Mouse (Mus musculus) embryonic stem cell, embryonic (primary cell): ENCODE data around the gene Zbed4.

ENCODE experiments used
- CTCF ChIA-PET, 4 experiments: fragments of 300-600 bp in 2 of 4; fragments of 350-600 bp in 2 of 4; sonication (Branson Sonifier 250); formaldehyde crosslinking; loops; one replicate each; lab custom pipeline; 2022; ENCODE audit warnings: inconsistent platforms in 2 of 4; lab: Charles Lee
- POLR2A ChIA-PET, 4 experiments: fragments of 300-600 bp in 2 of 4; fragments of 350-600 bp in 2 of 4; sonication (Branson Sonifier 250); formaldehyde crosslinking; loops; one replicate each; lab custom pipeline; 2022; ENCODE audit warnings: antibody characterized with exemption in 4 of 4, inconsistent platforms in 1 of 4; lab: Charles Lee

Gene Zbed4

DNA sequence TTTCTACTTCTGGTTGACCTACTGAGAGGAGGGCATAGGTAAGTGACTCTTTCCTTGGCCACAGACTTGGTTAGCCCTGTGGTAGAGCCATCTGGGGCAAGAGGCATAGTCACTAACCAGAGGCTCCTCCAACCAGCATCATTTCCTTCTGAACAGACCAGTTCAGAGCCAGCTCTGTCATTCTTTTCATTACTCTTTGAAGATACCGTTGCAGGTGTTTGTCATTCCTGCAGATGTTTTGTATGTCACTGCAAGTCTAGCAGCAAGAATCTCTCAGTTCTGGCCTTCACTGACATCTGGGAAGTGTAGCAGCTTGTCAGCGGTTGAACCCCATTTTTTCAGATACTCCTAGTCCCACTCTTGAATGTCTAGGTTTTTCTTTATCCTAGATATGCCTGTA is 3.4 kb downstream of the Zbed4 start:
- ChIA-PET POLR2A (interaction anchor here in 3 of 4 experiments (0.7 to 1.7 kb wide), 8 partner anchors 10 to 89 kb away, joined by 3 to 8 read pairs (median 4); no protein-coding TSS in a partner anchor), CTCF (no interaction called here)

- ChIA-PET CTCF (no interaction called here), POLR2A (interaction anchor here in 3 of 4 experiments (0.6 to 1.7 kb wide), 7 partner anchors 9 to 152 kb away, joined by 3 to 8 read pairs (median 4); no protein-coding TSS in a partner anchor)
Observed at GRCm38 (mm10) chr15:88755761-88756160, 4.3 kb downstream of the Zbed4 start.

GRCm38 (mm10) chr15:88758061-88758460 is 6.6 kb downstream of the Zbed4 start:
- ChIA-PET POLR2A (interaction anchor here in 2 of 4 experiments (0.9 to 3.5 kb wide), 2 partner anchors 45 to 49 kb away, joined by 3 to 15 read pairs; no protein-coding TSS in a partner anchor), CTCF (no interaction called here)

GRCm38 (mm10) chr15:88761551-88761950 is 10.1 kb downstream of the Zbed4 start:
- POLR2A ChIA-PET, result interaction anchor here in 2 of 4 experiments (1.6 to 7.1 kb wide), 3 partner anchors 10 to 13 kb away, joined by 7 to 44 read pairs (median 18); partner anchors contain the start of gene Zbed4 (in 2 of the 2)
- CTCF ChIA-PET, result no interaction called here

GRCm38 (mm10) chr15:88766139-88766538 is 14.7 kb downstream of the Zbed4 start:
- ChIA-PET CTCF (interaction anchor here (0.6 to 1.8 kb wide), 11 partner anchors 15 to 549 kb away, joined by 3 to 4 read pairs (median 3); partner anchors contain the start of gene Sbf1 (in 1 of the 4)), POLR2A (interaction anchor here in 2 of 4 experiments (0.6 to 7.1 kb wide), 14 partner anchors 8 to 591 kb away, joined by 3 to 44 read pairs (median 4); partner anchors contain the start of gene Zbed4 (in 2 of the 2))

DNA sequence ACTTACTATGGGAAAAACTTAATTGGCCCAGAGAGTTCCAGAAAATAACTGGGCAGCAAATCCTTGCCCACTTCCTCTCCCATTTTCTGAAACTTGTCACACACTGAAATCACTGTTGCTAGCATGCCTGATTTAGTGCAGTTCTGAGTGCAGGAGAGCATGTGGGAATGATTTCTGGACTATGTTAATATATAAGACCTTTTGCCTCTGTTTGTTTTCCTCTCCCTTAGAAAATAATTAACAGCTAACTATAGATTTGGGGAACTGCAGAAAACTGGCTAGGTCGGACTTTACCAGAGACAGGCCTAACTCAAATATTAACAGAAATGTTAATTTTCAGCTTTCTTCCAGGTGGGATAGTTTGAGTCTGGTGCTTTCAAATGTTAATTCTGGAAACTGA is 17.1 kb downstream of the Zbed4 start:
- ChIA-PET POLR2A (no interaction called here), CTCF (no interaction called here)

DNA sequence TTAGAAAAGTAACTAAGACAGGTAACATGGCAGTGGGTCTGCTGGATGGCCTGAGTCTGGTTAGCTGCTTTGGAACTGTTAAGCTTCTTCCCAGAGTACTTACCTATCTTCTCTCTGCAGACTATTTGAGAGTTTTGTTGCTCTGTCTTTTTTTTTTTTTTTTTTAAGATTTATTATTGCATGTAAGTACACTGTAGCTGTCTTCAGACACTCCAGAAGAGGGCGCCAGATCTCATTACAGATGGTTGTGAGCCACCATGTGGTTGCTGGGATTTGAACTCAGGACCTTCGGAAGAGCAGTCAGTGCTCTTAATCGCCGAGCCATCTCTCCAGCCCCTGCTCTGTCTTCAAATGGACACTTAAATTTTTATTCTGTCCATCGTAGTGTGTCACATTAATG is 23.2 kb downstream of the Zbed4 start:
- CTCF ChIA-PET, result interaction anchor here (0.5 to 1.9 kb wide), 8 partner anchors 10 to 585 kb away, joined by 3 to 7 read pairs (median 4); no protein-coding TSS in a partner anchor
- POLR2A ChIA-PET, result interaction anchor here in 3 of 4 experiments (0.6 to 1.8 kb wide), 10 partner anchors 9 to 147 kb away, joined by 3 to 7 read pairs (median 4); partner anchors contain the start of gene Zbed4 (in 1 of the 3)

DNA sequence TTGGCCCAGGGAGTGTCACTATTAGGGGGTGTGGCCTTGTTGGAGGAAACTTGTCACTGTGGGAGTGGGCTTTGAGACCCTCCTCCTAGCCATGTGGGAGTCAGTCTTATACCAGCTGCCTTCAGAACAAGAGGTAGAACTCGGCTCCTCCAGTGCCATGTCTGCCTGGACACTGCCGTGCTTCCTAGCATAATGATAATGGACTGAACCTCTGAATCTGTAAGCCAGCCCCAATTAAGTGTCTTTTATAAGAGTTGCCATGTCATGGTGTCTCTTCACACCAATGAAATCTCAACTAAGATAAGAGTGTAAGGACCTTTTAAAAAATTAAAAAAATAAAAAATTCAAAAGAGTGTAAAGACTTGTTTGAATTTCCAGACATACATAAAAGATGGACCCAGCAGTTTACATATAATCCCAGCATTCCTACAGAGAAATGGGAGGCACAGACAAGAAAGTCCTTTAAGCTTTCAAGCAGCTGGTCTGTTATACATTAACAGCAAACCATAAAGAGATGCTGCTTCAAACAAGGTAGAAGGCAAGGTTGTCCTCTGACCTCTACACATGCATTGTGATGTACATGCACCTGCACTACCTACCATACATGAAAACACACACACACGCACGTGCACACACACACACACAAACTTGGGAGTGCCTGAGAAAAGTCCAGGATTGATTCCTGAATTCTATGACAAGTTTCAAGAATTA is 40.8 kb downstream of the Zbed4 start:
- CTCF ChIA-PET, result no interaction called here
- POLR2A ChIA-PET, result interaction anchor here in 1 of 4 experiments (1.2 kb wide), 1 partner anchor 83 kb away, joined by 3 read pairs; no protein-coding TSS in a partner anchor

DNA sequence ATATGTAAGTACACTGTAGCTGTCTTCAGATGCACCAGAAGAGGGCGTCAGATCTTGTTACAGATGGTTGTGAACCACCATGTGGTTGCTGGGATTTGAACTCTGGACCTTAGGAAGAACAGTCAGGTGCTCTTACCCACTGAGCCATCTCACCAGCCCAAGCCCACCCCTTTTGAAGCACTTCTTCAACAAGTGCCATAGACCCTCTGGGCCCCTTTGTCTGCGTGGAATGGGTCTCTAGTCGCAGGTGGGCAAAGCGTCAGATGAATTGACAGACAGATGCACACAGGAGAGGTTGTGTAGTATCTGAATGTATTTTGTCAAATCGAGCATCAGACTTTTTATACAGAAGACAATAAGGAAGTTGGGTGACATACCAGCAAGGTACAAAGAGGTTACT is 43.3 kb downstream of the Zbed4 start:
- POLR2A ChIA-PET, result interaction anchor here in 3 of 4 experiments (0.6 to 2.9 kb wide), 5 partner anchors 14 to 109 kb away, joined by 3 to 9 read pairs (median 4); no protein-coding TSS in a partner anchor
- CTCF ChIA-PET, result interaction anchor here in 1 of 4 experiments (0.6 kb wide), 1 partner anchor 1027 kb away, joined by 7 read pairs; no protein-coding TSS in a partner anchor

- POLR2A ChIA-PET, result interaction anchor here in 3 of 4 experiments (0.7 to 1.8 kb wide), 18 partner anchors 9 to 510 kb away, joined by 3 to 9 read pairs (median 4); partner anchors contain the start of genes Alg12 (in 2 of the 3), Pim3 (in 2 of the 3), Creld2 (in 1 of the 3) and Zbed4 (in 1 of the 3)
Observed at GRCm38 (mm10) chr15:88799950-88800371, 48.5 kb downstream of the Zbed4 start.

GRCm38 (mm10) chr15:88800921-88801354 is 49.5 kb downstream of the Zbed4 start:
- ChIA-PET POLR2A (interaction anchor here in 3 of 4 experiments (0.5 to 1.9 kb wide), 16 partner anchors 8 to 92 kb away, joined by 3 to 9 read pairs (median 4); partner anchors contain the start of genes Alg12 (in 1 of the 3), Creld2 (in 1 of the 3) and Zbed4 (in 1 of the 3)), CTCF (interaction anchor here in 2 of 4 experiments (0.6 to 2.1 kb wide), 5 partner anchors 14 to 514 kb away, joined by 3 to 8 read pairs (median 5); partner anchors contain the start of gene Sbf1 (in 1 of the 2))

More at GRCm38 (mm10) chr15:88799950-88800371, 48.5 kb downstream of the Zbed4 start:
- CTCF ChIA-PET, result interaction anchor here in 2 of 4 experiments (0.7 to 1.6 kb wide), 5 partner anchors 15 to 515 kb away, joined by 3 to 10 read pairs (median 5); partner anchors contain the start of gene Sbf1 (in 1 of the 2)

- CTCF ChIA-PET, result interaction anchor here in 2 of 4 experiments (0.6 to 2.1 kb wide), 3 partner anchors 12 to 326 kb away, joined by 3 to 6 read pairs (median 3); partner anchors contain the start of gene Hdac10 (in 1 of the 2)
- POLR2A ChIA-PET, result interaction anchor here in 3 of 4 experiments (0.6 to 1.9 kb wide), 13 partner anchors 8 to 271 kb away, joined by 3 to 7 read pairs (median 4); partner anchors contain the start of genes Zbed4 (in 2 of the 3), Alg12 (in 1 of the 3), Creld2 (in 1 of the 3) and Pim3 (in 1 of the 3)
Observed at GRCm38 (mm10) chr15:88801903-88802302, 50.4 kb downstream of the Zbed4 start.

GRCm38 (mm10) chr15:88802348-88802747 is 50.9 kb downstream of the Zbed4 start:
- ChIA-PET POLR2A (interaction anchor here in 3 of 4 experiments (0.6 to 1.9 kb wide), 15 partner anchors 8 to 271 kb away, joined by 3 to 7 read pairs (median 3); partner anchors contain the start of genes Alg12 (in 2 of the 3), Creld2 (in 2 of the 3), Zbed4 (in 2 of the 3) and Pim3 (in 1 of the 3)), CTCF (interaction anchor here in 2 of 4 experiments (0.6 to 2.1 kb wide), 3 partner anchors 12 to 326 kb away, joined by 3 to 6 read pairs (median 3); partner anchors contain the start of gene Hdac10 (in 1 of the 2))

- ChIA-PET CTCF (interaction anchor here in 1 of 4 experiments (1.0 kb wide), 1 partner anchor 20 kb away, joined by 5 read pairs; no protein-coding TSS in a partner anchor), POLR2A (interaction anchor here in 3 of 4 experiments (0.6 to 3.6 kb wide), 12 partner anchors 8 to 809 kb away, joined by 3 to 16 read pairs (median 4); partner anchors contain the start of genes Alg12 (in 2 of the 3), Creld2 (in 1 of the 3) and Zbed4 (in 1 of the 3))
Observed at GRCm38 (mm10) chr15:88808121-88808520, 56.7 kb downstream of the Zbed4 start.

GRCm38 (mm10) chr15:88810369-88810768 is 58.9 kb downstream of the Zbed4 start:
- POLR2A ChIA-PET, result interaction anchor here in 2 of 4 experiments (0.8 to 3.6 kb wide), 6 partner anchors 8 to 52 kb away, joined by 3 to 16 read pairs (median 3); partner anchors contain the start of genes Alg12 (in 2 of the 2), Creld2 (in 1 of the 2) and Pim3 (in 1 of the 2)
- CTCF ChIA-PET, result no interaction called here

DNA sequence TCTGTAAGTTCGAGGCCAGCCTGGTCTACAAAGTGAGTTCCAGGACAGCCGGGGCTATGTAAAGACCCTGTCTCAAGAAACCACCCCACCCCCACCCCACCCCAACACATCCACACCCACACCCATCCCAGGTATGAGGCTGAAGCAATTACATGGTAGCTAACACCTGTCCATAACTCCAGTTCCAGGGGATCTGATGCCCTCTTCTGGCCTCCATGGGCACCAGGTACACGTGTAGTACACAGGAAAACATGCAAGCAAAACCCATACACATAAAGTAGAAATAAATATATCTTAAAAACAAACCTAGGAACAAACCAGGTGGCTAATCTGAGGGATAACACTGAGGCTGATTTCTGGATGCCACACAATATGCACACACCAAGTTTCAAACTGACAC is 61.8 kb downstream of the Zbed4 start:
- POLR2A ChIA-PET, result interaction anchor here in 3 of 4 experiments (0.5 to 1.7 kb wide), 5 partner anchors 11 to 369 kb away, joined by 3 to 7 read pairs (median 3); partner anchors contain the start of genes Panx2 (in 1 of the 3) and Zbed4 (in 1 of the 3)
- CTCF ChIA-PET, result interaction anchor here in 1 of 4 experiments (2.1 kb wide), 1 partner anchor 11 kb away, joined by 6 read pairs; no protein-coding TSS in a partner anchor

DNA sequence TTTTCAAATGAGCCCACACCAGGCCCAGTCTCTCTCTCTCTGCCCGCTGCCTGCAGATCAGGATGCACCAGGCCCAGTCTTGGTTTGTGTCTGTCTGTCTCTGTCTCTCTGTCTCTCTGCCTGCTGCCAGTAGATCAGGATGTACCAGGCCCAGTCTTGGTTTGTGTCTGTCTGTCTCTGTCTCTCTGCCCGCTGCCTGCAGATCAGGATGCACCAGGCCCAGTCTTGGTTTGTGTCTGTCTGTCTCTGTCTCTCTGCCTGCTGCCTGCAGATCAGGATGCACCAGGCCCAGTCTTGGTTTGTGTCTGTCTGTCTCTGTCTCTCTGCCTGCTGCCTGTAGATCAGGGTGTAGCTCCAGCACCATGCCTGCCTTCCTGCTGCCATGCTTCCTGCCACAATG is 62.4 kb downstream of the Zbed4 start:
- ChIA-PET CTCF (interaction anchor here in 2 of 4 experiments (1.1 to 2.1 kb wide), 4 partner anchors 12 to 53 kb away, joined by 3 to 6 read pairs (median 4); no protein-coding TSS in a partner anchor), POLR2A (interaction anchor here in 3 of 4 experiments (0.9 to 1.7 kb wide), 5 partner anchors 12 to 184 kb away, joined by 3 to 7 read pairs (median 3); partner anchors contain the start of gene Zbed4 (in 1 of the 3))
